Mouse (Mus musculus) heart, postnatal 0 days (tissue): ENCODE measurements around the gene Ccm2l.
A peak's percentile ranks its signal among the peaks of the same experiment; 100 is the strongest.

ENCODE experiments used
- CTCF ChIP-seq: IDR thresholded peaks from 2 replicates; pipeline ENCODE4 v1.5.1; 2016; ENCODE audit warnings: antibody characterized with exemption, control low read depth, low read depth
- EP300 ChIP-seq: IDR thresholded peaks from 2 replicates; pipeline ENCODE4 v1.6.1; 2016; ENCODE audit warnings: antibody characterized with exemption, low read depth

- peak; percentile 29 for TF ChIP-seq CTCF
- TF ChIP-seq EP300 = no peak
Measured at GRCm38 (mm10) chr2:153084261-153084976, 18.7 kb downstream of the Ccm2l start.
